Mouse (Mus musculus): ENCODE measurements around the gene Cd33. TPM values are rescaled to one million over a fixed set of nuclear protein-coding genes. Genes with fewer than 3 reads are reported as not detected.

Cd33 gene
- polyA plus RNA-seq, 1 experiment from 2014 or later: 1.1 TPM

DNA sequence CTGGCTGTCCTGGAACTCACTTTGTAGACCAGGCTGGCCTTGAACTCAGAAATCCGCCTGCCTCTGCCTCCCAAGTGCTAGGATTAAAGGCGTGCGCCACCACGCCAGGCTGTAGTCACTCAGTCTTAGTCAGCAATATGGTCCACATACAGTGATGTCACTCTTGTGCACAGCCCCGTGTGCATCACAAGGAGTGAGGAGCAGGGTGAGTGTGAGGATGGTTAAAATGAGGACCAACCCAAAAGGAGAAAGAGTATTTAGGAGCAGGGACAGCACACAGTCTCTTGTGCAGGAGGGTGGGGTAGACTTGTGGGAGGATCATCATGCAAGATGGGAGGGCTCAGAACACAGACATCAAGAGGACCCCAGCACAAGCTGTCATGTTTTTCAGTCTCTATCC lies 11.1 kb upstream of the Cd33 start:
- DNase-seq (ENCODE audit: low spot score) (no peak), ATAC-seq (ENCODE audit: low FRiP score) (no peak)
- no peaks in the 10 kb centered on the region for H3K4me1 ChIP-seq (replicated peaks; ENCODE audit: control insufficient read depth, insufficient read depth, low read length)
- no peak overlapping the region for H3K4me3 ChIP-seq (replicated peaks; ENCODE audit: low read length)
- 91% methylated on average over 5 of the region's 5 CpGs for WGBS
- H3K9ac ChIP-seq: no peak overlapping the region
- H3K9me3 ChIP-seq (ENCODE audit: control insufficient read depth, low read length): no peaks in the 10 kb centered on the region
- no peaks in the 10 kb centered on the region for H3K27me3 ChIP-seq (ENCODE audit: control insufficient read depth, insufficient read depth, low read length)
- H3K27ac ChIP-seq: no peak overlapping the region
- no peak overlapping the region for H3K4me2 ChIP-seq (replicated peaks)
- H3K36me3 ChIP-seq (replicated peaks; ENCODE audit: control insufficient read depth, insufficient read depth): no peaks in the 10 kb centered on the region

DNA sequence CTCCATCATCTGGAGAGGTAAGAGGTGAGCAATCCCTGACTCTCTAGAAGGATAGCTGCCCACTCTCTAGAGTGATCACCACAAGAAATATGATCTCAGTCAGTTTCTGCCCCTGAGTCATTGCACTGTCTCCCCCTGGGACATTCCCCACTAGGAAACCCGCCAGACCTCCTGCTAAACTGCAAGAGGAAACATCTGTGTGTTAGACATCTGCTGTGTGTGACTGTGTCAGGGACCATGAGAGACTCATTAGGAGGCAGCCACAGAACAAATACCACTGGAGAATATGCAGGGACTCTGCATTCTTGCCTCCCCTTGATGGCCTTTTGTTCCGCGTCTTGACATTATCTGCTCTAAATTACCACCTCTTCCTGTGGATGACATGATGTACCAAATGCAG lies 10.3 kb upstream of the Cd33 start:
- no peak for ATAC-seq (ENCODE audit: low FRiP score)
- no peaks in the 10 kb centered on the region for H3K9me3 ChIP-seq (ENCODE audit: control insufficient read depth, low read length)
- no peaks in the 10 kb centered on the region for H3K4me1 ChIP-seq (replicated peaks; ENCODE audit: control insufficient read depth, insufficient read depth, low read length)
- DNase-seq (ENCODE audit: low spot score): no peak
- H3K4me3 ChIP-seq (replicated peaks; ENCODE audit: low read length): no peak overlapping the region
- no peaks in the 10 kb centered on the region for H3K36me3 ChIP-seq (replicated peaks; ENCODE audit: control insufficient read depth, insufficient read depth)
- WGBS: 67% methylated on average over 3 of the region's 3 CpGs
- H3K27ac ChIP-seq: no peak overlapping the region
- H3K9ac ChIP-seq: no peak overlapping the region
- H3K4me2 ChIP-seq (replicated peaks): no peak overlapping the region
- H3K27me3 ChIP-seq (ENCODE audit: control insufficient read depth, insufficient read depth, low read length): no peaks in the 10 kb centered on the region

DNA sequence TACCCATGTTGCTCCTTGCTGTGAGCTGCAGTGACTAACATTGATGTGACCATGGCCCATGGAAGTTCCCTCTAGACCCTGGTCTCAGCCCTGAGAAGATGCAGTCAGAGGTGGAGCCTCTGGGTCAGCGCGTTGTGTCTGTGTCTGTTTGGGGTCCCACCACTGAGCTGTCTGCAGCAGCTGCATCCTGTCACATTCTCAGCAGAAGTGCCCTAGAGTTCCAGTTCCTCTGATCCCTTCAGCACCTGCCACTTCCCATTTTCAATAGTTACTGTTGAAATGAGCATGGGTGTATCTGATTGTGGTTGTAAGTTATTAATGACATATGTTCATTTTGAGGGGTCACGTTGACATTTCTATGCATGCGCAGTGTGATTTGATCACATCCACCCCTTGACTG lies 8.9 kb upstream of the Cd33 start:
- H3K9ac ChIP-seq: no peak overlapping the region
- 91% methylated on average over 4 of the region's 4 CpGs for WGBS
- no peak overlapping the region for H3K4me2 ChIP-seq (replicated peaks)
- no peaks in the 10 kb centered on the region for H3K9me3 ChIP-seq (ENCODE audit: control insufficient read depth, low read length)
- DNase-seq (ENCODE audit: low spot score) (no peak), ATAC-seq (ENCODE audit: low FRiP score) (no peak)
- H3K36me3 ChIP-seq (replicated peaks; ENCODE audit: control insufficient read depth, insufficient read depth): no peaks in the 10 kb centered on the region
- H3K27ac ChIP-seq: no peak overlapping the region
- no peak overlapping the region for H3K4me3 ChIP-seq (replicated peaks; ENCODE audit: low read length)
- H3K27me3 ChIP-seq (ENCODE audit: control insufficient read depth, insufficient read depth, low read length): no peaks in the 10 kb centered on the region
- no peaks in the 10 kb centered on the region for H3K4me1 ChIP-seq (replicated peaks; ENCODE audit: control insufficient read depth, insufficient read depth, low read length)

DNA sequence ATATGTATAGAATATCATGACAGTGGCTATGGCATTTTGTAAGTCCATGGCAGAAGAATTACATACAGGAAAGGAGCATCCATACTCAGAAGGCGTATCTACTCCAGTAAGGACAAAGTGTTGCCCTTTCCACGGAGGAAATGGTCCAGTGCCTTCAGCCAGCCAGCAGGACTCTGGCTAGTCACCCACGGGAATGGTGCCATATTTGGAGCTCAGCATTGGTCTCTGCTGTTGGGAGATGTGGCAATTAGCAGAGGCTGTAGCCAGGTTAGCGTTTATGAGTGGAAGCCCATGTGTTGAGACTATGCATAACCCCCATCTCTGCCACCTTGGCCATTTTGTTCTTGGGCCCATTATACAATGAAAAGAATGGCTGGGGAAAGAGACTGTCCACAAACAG lies 4.0 kb upstream of the Cd33 start:
- Histone ChIP-seq H3K9ac (no peak overlapping the region), H3K4me3 (replicated peaks; ENCODE audit: low read length) (no peak overlapping the region), H3K4me1 (replicated peaks; ENCODE audit: control insufficient read depth, insufficient read depth, low read length) (no peaks in the 10 kb centered on the region), H3K36me3 (replicated peaks; ENCODE audit: control insufficient read depth, insufficient read depth) (no peaks in the 10 kb centered on the region), H3K27ac (no peak overlapping the region), H3K9me3 (ENCODE audit: control insufficient read depth, low read length) (no peaks in the 10 kb centered on the region), H3K4me2 (replicated peaks) (no peak overlapping the region), H3K27me3 (ENCODE audit: control insufficient read depth, insufficient read depth, low read length) (no peaks in the 10 kb centered on the region)
- DNase-seq (ENCODE audit: low spot score): no peak
- no peak for ATAC-seq (ENCODE audit: low FRiP score)
- 78% methylated on average over 4 of the region's 4 CpGs for WGBS

DNA sequence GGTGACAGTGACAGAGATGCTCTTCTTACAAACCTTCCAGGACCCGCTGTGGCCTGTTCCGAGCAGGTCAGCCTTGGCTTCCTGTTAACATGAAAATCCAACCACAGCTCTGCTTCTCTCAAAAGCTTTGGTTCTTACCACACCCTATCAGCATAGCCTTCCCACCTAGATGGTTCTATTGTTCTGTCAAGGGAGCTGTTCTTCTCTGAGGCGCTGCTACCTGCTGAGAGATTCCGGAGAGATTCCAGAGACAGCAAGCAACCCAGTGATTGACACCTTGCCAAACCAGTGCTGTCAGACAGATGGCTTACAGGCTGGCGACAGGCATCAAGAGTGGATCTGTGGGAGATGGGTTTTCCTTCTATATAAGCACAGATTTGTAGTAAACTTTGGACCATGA lies 3.4 kb upstream of the Cd33 start:
- Histone ChIP-seq H3K4me3 (replicated peaks; ENCODE audit: low read length) (no peak overlapping the region), H3K27me3 (ENCODE audit: control insufficient read depth, insufficient read depth, low read length) (no peaks in the 10 kb centered on the region), H3K36me3 (replicated peaks; ENCODE audit: control insufficient read depth, insufficient read depth) (no peaks in the 10 kb centered on the region), H3K27ac (no peak overlapping the region), H3K9ac (no peak overlapping the region), H3K9me3 (ENCODE audit: control insufficient read depth, low read length) (no peaks in the 10 kb centered on the region), H3K4me2 (replicated peaks) (no peak overlapping the region), H3K4me1 (replicated peaks; ENCODE audit: control insufficient read depth, insufficient read depth, low read length) (no peaks in the 10 kb centered on the region)
- DNase-seq (ENCODE audit: low spot score): no peak
- WGBS: 39% methylated on average over 5 of the region's 5 CpGs
- no peak for ATAC-seq (ENCODE audit: low FRiP score)

DNA sequence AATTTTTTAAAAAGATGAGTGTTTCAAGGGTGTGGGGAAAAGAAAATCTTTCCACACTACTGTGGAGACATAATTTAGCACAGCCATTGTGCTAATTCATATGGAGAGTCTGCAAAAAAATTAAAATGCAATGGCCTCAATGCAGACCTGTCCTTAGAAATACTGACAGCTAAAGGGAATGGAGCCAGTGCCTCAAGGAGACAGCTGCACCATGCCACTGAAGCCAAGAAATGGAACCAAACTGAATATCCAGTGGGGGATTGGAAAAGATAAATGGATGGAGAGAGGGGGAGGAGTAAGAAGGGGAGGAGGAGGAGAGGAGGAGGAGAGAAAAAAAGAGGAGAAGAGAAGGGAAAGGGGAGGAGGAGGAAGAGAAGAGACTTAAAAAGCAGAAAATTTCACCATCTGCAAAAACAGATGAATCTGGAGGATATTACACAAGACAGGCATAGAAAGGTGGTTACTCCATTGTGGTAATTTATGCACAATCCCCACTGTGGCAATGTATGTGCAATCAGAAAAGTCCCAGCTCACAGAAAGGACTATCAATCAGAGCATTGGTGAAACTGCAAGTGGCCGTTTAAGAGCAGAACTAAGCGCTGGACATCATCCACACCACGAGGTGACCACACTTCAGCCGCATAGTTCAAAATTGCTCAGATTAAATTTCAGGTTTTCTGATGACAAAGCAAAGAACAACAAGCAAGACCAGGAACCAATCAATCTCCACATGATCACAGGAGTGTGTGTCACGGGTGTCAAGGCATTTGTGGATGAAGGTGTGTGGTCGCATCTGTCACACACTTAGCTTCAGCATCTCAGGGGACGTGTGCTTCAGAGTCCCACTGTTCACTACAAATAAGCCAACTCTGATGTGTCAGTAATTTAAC lies 1.7 kb upstream of the Cd33 start:
- Histone ChIP-seq H3K9ac (no peak overlapping the region), H3K4me1 (replicated peaks; ENCODE audit: control insufficient read depth, insufficient read depth, low read length) (no peaks in the 10 kb centered on the region), H3K9me3 (ENCODE audit: control insufficient read depth, low read length) (no peaks in the 10 kb centered on the region), H3K36me3 (replicated peaks; ENCODE audit: control insufficient read depth, insufficient read depth) (no peaks in the 10 kb centered on the region), H3K27ac (no peak overlapping the region), H3K4me3 (replicated peaks; ENCODE audit: low read length) (no peak overlapping the region), H3K27me3 (ENCODE audit: control insufficient read depth, insufficient read depth, low read length) (no peaks in the 10 kb centered on the region), H3K4me2 (replicated peaks) (no peak overlapping the region)
- no peak for ATAC-seq (ENCODE audit: low FRiP score)
- 71% methylated on average over 7 of the region's 7 CpGs for WGBS
- no peak for DNase-seq (ENCODE audit: low spot score)

DNA sequence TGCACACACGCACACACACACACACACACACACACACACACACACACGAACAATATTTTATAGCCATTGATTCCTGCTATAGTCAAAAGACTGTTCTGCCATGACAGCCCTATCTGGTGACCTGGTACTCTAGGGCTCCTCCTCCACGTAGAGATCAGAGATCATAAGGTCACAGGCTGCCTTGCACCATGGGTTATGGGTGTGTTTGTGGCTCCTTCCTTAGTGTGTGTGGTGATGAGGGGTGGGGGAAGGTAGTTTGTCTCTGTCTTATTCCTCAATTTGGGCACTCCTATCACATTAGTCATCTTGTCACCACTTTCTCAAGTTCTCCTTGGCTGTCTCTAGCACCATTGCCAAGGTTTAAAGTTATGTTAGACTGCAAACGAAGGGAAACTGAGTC lies 5.7 kb downstream of the Cd33 start:
- no peaks in the 10 kb centered on the region for H3K9me3 ChIP-seq (ENCODE audit: control insufficient read depth, low read length)
- H3K27ac ChIP-seq: no peak overlapping the region
- H3K36me3 ChIP-seq (replicated peaks; ENCODE audit: control insufficient read depth, insufficient read depth): no peaks in the 10 kb centered on the region
- no peaks in the 10 kb centered on the region for H3K4me1 ChIP-seq (replicated peaks; ENCODE audit: control insufficient read depth, insufficient read depth, low read length)
- no peak overlapping the region for H3K9ac ChIP-seq
- H3K4me2 ChIP-seq (replicated peaks): no peak overlapping the region
- no peak overlapping the region for H3K4me3 ChIP-seq (replicated peaks; ENCODE audit: low read length)
- ATAC-seq (ENCODE audit: low FRiP score) (no peak), DNase-seq (ENCODE audit: low spot score) (no peak)
- 83% methylated on average over 4 of the region's 4 CpGs for WGBS
- no peaks in the 10 kb centered on the region for H3K27me3 ChIP-seq (ENCODE audit: control insufficient read depth, insufficient read depth, low read length)

DNA sequence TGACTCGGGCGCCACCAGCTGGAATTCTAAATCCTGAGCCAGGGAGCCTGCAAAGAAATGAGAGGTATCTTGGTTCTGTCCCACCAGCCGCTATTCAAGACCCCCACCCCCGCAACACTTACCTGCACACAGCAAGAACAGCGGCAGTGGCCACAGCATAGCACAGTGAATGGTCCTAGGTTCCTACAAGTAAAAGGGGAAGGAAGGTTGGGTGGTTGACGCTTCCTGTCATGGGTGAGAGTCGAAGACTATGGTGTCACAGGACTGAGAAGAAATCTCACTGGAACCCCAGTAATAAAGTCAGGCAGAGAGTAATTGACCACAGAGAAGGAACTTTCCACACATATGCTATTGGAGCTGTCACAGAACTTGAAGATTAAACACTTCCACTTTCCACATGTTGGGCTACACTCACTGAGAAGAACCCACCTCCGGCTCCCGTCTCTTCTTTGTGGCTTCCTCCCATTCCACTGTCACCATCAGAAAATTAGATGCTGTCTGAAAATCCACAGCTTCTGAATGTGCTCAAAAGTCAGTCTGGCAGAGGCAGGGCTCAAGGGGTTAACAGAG lies 11.2 kb downstream of the Cd33 start:
- Histone ChIP-seq H3K4me2 (replicated peaks) (no peak overlapping the region), H3K27ac (no peak overlapping the region), H3K27me3 (ENCODE audit: control insufficient read depth, insufficient read depth, low read length) (no peaks in the 10 kb centered on the region), H3K4me3 (replicated peaks; ENCODE audit: low read length) (no peak overlapping the region), H3K9ac (no peak overlapping the region), H3K4me1 (replicated peaks; ENCODE audit: control insufficient read depth, insufficient read depth, low read length) (no peaks in the 10 kb centered on the region), H3K9me3 (ENCODE audit: control insufficient read depth, low read length) (no peaks in the 10 kb centered on the region), H3K36me3 (replicated peaks; ENCODE audit: control insufficient read depth, insufficient read depth) (no peaks in the 10 kb centered on the region)
- DNase-seq (ENCODE audit: low spot score) (no peak), ATAC-seq (ENCODE audit: low FRiP score) (no peak)
- 93% methylated on average over 9 of the region's 9 CpGs for WGBS

DNA sequence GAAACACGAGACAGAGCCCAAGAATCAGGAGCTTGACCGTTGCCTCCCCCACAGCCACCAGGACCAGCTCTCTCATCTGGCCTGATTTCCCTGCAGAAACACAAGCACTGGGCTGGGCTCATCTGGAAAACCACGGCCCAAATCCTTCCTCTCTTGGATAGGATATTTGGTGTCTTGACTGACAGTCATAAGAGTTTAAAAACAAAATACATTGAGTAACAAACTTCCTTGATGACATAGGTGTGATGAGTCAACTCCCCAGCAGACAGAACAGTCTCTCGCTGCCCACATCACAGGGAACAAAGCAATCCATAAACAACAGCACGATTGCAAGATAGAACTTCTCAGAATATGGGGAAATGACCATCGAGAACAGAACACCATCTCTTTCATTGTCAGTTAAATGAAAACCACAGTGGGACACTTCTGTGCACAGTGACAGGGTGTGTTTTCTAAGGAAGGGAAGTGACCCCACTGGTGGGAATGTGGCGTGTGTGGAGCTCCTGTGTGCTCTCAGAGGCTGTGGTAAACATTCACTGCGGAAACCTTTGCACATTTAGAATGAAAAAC lies 13.9 kb downstream of the Cd33 start:
- no peak overlapping the region for H3K4me3 ChIP-seq (replicated peaks; ENCODE audit: low read length)
- no peaks in the 10 kb centered on the region for H3K4me1 ChIP-seq (replicated peaks; ENCODE audit: control insufficient read depth, insufficient read depth, low read length)
- no peak overlapping the region for H3K4me2 ChIP-seq (replicated peaks)
- no peaks in the 10 kb centered on the region for H3K36me3 ChIP-seq (replicated peaks; ENCODE audit: control insufficient read depth, insufficient read depth)
- H3K27ac ChIP-seq: no peak overlapping the region
- no peaks in the 10 kb centered on the region for H3K9me3 ChIP-seq (ENCODE audit: control insufficient read depth, low read length)
- no peak overlapping the region for H3K9ac ChIP-seq
- ATAC-seq (ENCODE audit: low FRiP score) (no peak), DNase-seq (ENCODE audit: low spot score) (no peak)
- 75% methylated on average over 8 of the region's 8 CpGs for WGBS
- no peaks in the 10 kb centered on the region for H3K27me3 ChIP-seq (ENCODE audit: control insufficient read depth, insufficient read depth, low read length)
